Mouse (Mus musculus): Measurements from ENCODE around the gene Pskh1.
A peak's percentile ranks its signal among the peaks of the same experiment; 100 is the strongest.

Pskh1 gene

GRCm38 (mm10) chr8:105892432-105892831 is 7.8 kb upstream of the Pskh1 start:
- no peak for DNase-seq (ENCODE audit: extremely low spot score, low spot score)

- DNase-seq (ENCODE audit: extremely low spot score, low spot score), result peak; percentile 67
These were observed 6.9 kb upstream of the Pskh1 start, which contains the start of gene Nrn1l for GRCm38 (mm10) chr8:105893339-105893738. Gene Nrn1l, plus strand, starts transcription at chr8:105893567.

GRCm38 (mm10) chr8:105897801-105898480 is 2.3 kb upstream of the Pskh1 start:
- DNase-seq (ENCODE audit: extremely low spot score, low spot score), result no peak

- no peak for DNase-seq (ENCODE audit: extremely low spot score, low spot score)
These were observed 838 bp downstream of the Pskh1 start for GRCm38 (mm10) chr8:105900941-105901616.

GRCm38 (mm10) chr8:105919390-105919789 is 19.1 kb downstream of the Pskh1 start:
- no peak for DNase-seq (ENCODE audit: extremely low spot score, low spot score)

GRCm38 (mm10) chr8:105925123-105925522 is 24.9 kb downstream of the Pskh1 start:
- no peak for DNase-seq (ENCODE audit: extremely low spot score, low spot score)

- DNase-seq (ENCODE audit: extremely low spot score, low spot score), result peak; percentile 86
These were observed 30.4 kb downstream of the Pskh1 start for GRCm38 (mm10) chr8:105930602-105931001.

GRCm38 (mm10) chr8:105931271-105931670 is 31.0 kb downstream of the Pskh1 start:
- DNase-seq (ENCODE audit: extremely low spot score, low spot score), result no peak

- DNase-seq (ENCODE audit: extremely low spot score, low spot score), result no peak
These were observed 32.3 kb downstream of the Pskh1 start for GRCm38 (mm10) chr8:105932525-105932924.

- no peak for DNase-seq (ENCODE audit: extremely low spot score, low spot score)
These were observed 33.5 kb downstream of the Pskh1 start, which contains the start of gene Ctrl for GRCm38 (mm10) chr8:105933762-105934161. Gene Ctrl, minus strand, starts transcription at chr8:105933862.

- no peak for DNase-seq (ENCODE audit: extremely low spot score, low spot score)
These were observed 34.9 kb downstream of the Pskh1 start for GRCm38 (mm10) chr8:105935105-105935504.

- no peak for DNase-seq (ENCODE audit: extremely low spot score, low spot score)
These were observed 35.8 kb downstream of the Pskh1 start for GRCm38 (mm10) chr8:105935863-105936603.

GRCm38 (mm10) chr8:105936866-105937475 is 36.7 kb downstream of the Pskh1 start:
- peak; percentile 86 for DNase-seq (ENCODE audit: extremely low spot score, low spot score)

- DNase-seq (ENCODE audit: extremely low spot score, low spot score), result no peak
These were observed 37.5 kb downstream of the Pskh1 start for GRCm38 (mm10) chr8:105937496-105938305.

GRCm38 (mm10) chr8:105938306-105938669 is 38.0 kb downstream of the Pskh1 start, which contains the start of gene Psmb10:
Gene Psmb10, minus strand, starts transcription at chr8:105938444.
- DNase-seq (ENCODE audit: extremely low spot score, low spot score), result no peak

GRCm38 (mm10) chr8:105942026-105942425 is 41.8 kb downstream of the Pskh1 start:
- no peak for DNase-seq (ENCODE audit: extremely low spot score, low spot score)

GRCm38 (mm10) chr8:105942542-105942941 is 42.3 kb downstream of the Pskh1 start:
- no peak for DNase-seq (ENCODE audit: extremely low spot score, low spot score)

- no peak for DNase-seq (ENCODE audit: extremely low spot score, low spot score)
These were observed 43.1 kb downstream of the Pskh1 start, which contains the start of gene Lcat for GRCm38 (mm10) chr8:105943321-105943739. Gene Lcat, minus strand, starts transcription at chr8:105943382.

- no peak for DNase-seq (ENCODE audit: extremely low spot score, low spot score)
These were observed 49.1 kb downstream of the Pskh1 start for GRCm38 (mm10) chr8:105949350-105949749.

GRCm38 (mm10) chr8:105951057-105951659 is 50.9 kb downstream of the Pskh1 start:
- DNase-seq (ENCODE audit: extremely low spot score, low spot score), result no peak
